Mouse (Mus musculus): ENCODE data around the gene Kif27.

The Kif27 gene

DNA sequence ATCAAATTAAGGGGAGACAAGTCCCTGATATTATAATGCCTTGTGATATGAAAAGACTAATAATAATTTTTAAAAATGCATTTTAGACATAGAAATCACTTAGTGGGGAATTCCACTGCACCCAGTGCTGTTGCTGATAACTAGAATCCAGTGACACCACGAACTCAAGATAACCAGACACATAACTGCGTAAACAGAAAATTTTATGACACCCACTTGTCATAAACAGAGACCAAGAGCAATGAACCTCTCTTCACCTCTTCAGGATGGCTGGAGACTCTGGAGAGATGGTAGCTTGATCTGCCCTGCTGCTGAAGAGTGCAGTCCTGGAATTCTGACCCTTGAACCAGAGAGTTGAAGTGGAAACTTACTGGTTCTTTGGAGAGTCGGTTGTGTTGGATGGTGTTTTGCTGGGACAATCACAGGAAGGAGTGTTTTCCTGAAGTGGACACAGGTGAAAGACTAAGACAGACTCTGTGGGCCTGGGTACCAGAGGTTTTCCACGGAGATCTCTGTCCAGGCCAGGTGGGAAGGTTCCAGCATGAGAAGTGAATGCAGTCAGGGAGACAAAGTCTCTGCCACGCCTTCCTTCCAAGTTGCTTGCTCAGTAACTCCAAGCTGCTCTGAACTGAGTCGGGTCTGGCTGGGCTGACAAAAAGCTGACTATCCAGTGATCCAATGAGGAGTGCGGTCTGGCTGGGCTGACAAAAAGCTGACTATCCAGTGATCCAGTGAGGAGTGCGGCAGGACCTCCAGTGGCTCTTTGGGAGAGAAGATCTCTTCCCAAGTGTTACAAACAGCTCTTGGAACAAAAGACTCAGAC, 5.6 kb upstream of the Kif27 start:
- DNase-seq, result no peak

DNA sequence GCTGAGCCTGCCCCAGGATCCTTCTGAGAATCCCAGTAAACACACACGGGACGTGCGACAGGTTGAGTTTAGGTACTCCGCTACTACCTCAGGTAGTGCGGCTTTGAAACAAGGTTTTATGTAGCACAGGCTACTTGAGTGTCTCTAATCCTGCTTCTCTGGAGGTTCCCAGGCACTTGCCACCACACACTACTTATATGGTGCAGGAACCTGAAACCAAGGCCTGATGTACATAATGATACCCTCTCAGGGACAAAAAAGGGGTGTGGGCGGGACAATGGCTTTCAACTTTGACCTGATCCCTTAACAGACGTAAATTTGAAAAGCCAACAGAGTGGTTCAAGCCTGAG, 357 bp upstream of the Kif27 start:
- no peak for DNase-seq

DNA sequence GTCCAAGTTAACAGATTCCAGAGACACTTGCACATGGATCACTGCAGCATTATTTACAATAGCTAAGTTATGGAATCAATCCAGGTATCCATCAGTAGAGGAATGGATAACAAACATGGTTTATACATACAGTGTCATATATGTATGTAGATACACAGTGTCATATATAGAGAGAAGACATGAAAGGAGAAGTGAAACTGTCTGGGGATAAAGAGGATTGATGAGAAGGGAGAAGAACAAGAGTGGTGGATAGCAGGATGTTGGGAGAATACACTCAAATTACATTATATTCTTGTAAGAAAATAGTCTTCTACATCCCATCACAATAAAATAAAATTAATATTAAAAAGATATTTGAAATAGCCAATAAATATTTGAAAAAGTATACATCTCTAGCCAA, 5.9 kb downstream of the Kif27 start:
- no peak for DNase-seq

DNA sequence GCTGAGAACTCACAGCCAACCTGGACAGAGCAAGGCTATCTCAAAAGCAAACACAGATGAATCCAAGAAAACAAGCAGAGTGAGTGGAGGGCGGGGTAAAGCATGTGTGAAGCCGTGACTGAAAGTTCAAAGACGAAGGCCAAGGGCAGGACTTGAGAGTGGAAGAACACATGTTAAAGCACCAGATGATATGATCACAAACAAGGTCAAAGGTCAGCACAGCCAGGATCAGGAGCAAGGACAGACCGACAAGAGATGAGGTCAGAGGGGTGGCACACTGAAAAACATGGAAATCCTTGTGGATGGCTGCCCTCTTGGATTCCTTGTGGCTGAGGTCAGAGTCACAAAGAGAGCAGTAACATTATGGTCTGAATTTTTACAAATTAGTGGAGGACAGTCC, 8.3 kb downstream of the Kif27 start:
- no peak for DNase-seq

DNA sequence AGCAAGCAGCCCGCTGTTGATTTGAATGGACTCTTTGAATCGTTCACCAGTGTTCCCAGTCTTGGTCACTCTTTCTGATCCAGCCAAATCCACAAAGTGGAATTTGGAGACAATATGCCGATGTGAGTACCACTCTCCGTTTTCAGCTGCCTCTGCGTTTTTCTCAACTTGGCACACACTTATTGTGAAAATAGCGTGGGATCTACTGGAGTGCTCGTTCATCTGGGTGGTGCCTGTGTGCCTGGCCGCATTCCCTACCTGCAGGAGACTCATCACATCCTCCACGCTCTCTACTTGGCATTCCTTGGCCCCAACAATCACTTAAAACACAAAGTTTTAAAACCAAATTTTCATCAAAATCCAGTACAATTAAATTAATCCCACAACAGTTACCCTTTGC, 14.4 kb downstream of the Kif27 start:
- no peak for DNase-seq

DNA sequence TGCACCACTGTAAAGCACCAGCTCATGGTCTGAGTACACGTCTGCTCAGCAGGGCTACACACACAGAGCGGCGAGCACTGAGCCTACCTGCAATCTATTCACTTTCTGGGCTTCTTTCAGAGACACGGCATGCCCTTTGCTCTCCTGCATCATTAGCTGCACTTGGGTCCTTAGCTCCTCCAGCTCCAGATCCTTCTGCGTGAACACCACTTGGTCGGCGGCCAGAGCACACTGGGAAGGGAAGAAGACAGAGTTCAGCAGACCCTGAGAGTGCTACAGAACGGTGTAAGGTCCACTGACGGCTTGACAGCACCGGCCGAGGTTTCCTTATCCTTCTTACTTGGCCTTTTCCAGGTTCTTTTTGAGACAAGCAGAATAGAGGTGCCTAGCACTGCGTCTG, 21.5 kb downstream of the Kif27 start:
- no peak for DNase-seq

DNA sequence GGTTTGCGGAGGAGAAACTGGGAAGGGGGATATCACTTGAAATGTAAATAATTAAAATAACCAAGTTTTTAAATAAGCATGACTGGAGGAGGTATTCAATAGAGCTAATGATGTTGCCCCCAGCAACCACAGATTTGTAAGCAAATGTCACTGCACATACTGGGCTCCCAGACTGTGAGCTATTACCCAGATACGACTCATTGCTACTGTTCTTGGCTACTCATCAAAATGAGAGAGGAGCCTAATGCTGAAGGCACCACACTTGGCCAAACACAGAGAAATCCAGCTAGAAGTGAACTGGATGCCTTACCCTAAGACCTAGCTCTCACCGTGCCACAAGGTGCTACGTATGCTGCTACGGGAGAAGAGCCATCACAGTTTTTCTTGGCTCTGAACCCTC, 24.8 kb downstream of the Kif27 start:
- DNase-seq, result no peak

DNA sequence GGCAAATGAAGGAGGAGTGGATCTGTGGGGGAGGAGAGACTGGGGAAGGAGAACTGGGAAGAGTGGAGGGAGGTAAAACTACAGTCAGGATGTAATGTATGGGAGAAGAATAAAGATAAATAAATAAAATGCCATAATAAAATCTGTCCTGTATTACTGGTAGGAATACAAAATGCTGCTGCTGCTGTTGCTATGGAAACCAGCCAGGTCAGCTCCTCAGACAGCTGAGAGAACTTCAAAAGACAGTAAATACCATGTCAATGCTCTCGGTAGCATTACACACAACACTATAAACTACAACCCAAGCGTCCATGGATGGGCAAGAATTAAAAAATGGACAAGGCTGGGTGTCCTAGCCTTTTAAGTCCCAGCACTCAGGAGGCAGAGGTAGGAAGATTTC, 41.2 kb downstream of the Kif27 start:
- DNase-seq, result no peak

DNA sequence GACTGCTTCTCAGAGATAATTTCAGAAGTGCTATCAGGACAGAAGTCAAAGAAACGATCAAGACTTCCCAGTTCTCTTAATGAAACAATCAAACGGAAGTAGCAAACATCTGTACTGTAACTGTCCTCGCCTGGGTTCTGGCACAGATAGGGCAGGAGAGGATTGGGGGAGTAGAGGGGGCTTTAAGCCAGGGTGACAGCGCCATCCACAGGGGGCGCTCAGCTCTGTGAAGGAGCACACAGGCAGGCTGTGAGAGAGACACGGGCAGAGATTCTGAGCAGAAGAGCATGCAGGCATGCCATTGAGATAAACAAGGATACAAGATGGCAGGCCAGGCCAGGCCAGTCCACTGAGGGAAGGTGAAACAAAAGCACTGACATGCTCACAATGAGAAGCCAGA, 43.9 kb downstream of the Kif27 start:
- DNase-seq, result no peak

DNA sequence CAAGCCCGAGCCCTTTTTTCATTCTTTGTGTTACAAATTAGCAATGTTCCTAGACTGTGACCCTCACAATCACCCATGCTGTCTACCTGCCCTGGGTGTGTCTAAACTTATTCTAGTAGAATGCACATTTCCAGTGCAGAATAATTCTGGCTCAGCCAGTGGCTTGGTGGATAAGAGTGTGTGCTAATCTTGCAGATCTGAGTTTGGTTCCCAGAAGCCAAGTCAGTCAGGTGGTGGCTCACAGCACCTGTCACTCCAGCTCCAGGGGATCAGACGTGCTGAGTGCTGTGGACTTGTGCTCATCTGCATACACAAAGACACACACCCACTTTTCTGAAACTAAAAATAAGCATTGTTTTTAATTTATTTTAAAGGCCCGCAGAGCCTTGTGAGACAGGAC, 45.2 kb downstream of the Kif27 start:
- DNase-seq, result no peak

DNA sequence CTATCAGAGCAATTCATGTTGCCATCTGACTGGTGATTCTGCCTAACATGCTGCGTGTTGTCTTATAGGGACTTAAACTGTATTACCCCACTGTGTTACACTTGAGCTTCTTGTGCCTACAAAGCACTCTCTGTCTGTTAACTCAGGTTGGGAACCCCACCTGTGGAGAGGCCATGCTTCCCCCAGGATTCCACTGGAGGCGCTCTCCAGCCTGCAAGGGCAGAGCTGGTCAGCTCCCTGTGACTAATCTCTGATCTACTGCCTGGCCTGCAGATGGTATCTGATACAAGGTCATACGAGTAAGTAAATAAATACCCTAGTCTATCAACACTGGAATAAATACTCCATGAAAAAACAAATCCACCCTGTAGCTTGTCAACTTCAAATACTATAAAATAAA, 47.6 kb downstream of the Kif27 start:
- no peak for DNase-seq

DNA sequence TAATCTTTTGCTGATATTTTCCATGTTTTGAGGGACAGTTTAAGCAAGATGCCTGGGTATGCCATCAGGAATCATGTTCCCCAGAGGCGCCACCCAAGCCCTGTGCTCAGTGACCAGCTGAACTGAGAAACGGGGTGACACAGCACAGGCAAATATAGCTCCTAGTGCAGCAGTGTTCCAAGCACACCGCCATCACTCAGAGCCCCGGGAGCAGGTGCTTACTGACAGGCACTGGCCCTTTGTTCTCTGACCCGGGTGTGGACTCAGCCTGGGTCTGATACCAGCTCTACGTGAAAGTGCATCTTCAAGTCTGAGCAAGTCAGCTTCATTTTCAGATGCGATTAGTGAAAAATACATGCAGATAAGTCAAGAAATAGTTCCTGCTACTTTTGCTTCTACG, 49.4 kb downstream of the Kif27 start:
- no peak for DNase-seq

DNA sequence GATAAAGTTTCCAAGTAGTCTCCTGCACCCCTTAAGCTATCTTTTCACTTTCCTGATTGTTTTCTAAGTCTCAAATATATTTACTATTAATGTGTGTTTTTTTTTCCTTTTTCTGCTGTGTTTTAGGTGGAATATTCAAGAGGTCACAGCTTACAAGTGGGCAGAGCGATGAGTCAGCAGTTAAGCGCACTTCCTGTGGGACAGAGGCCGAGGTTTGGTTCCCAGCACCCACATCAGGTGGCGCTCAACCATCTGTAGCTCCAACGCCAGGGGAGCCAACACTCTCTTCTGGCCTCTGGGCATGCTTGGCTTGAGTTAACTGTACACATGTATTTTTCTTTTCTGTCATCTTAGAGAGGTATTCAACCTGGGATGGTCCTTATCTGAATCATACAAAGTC, 51.5 kb downstream of the Kif27 start:
- DNase-seq, result no peak

DNA sequence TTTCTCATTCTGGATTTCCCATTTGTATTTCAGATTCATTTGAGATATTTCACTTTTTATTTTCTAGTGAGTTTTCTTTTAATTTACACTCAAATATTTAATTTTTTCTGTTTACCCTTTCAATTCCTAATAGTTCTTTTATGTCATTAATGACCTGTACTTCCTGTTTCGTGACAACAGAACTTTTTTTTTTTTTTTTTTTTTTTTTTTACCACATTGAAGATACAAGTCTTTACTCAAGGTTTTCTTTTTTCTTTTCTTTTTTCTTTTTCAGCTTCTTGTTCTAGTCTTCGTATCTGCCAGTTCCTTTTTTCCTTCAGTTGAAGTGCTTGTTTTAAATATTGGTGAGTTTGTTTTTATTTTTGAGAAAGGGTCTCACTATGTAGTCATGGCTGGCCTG, 53.7 kb downstream of the Kif27 start:
- no peak for DNase-seq

DNA sequence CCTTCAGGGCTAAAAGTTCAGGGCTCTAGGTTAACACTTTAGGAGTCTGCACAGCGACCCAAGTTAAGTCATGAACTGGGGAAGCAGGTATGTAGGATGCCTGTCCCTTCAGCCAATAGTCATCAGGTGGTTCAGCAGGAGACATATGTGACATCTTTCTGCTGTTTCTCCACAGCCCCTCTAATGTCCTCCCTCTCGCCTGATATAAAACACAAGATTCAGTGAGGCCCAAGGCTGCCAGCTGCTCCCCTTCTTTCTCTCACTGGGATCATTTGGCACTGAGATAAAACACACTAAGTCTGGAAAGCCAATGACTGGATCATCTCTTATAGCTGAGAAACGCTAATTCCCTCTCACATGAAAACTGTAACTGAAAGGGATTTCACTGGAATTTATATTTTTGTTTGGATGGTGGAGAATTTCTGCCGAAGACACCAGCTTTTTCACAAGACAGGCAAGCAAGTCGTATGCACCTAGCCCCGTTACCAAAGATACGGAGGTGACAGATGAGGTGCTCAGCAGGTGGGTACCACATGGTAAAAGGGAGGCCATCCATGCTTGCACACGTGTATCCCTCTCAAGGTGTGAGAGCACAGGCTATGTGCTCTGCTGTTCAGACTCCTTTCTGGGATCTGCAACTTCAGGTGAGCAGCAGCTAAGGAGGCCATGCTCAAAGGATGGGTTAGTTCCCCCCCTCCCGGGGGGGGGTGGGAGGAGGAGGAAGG, 56.3 kb downstream of the Kif27 start:
- peak; percentile 46 for DNase-seq

DNA sequence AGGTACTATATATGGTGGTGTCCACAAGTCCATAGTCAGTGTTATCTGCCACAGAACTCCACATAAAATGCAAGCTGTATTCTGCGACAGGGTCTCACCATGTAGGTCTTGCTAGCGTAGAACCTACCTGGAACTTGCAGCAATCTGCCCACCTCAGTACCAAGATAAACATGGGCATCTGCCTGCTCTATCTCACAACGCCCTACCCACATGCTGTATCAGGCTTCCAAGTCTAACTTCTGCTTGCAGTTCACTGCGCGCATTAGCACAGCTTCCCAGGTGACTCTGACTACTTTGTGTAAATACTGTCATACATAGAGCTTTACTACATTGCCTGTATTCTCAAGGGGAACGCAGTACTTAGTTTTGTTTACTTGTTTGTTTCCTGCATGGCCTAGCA, 57.0 kb downstream of the Kif27 start:
- DNase-seq, result no peak

DNA sequence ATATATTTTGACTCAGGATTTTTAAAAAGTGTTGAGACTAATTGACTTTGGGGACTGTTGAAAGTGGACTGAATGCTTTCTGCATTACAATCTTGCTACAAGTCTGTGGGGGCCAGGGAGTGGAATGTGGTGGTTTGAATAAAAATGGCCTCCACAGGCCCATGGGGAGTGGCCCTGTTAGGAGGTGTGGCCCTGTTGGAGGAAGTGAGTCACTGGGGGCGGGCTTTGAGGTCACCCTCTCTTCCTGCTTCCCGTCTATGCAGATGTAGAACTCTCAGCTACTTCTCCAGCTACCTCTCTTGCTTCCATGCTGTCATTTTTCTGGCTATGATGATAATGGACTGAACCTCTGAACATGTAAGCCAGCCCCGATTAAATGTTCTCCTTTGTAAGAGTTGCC, 60.2 kb downstream of the Kif27 start:
- no peak for DNase-seq

DNA sequence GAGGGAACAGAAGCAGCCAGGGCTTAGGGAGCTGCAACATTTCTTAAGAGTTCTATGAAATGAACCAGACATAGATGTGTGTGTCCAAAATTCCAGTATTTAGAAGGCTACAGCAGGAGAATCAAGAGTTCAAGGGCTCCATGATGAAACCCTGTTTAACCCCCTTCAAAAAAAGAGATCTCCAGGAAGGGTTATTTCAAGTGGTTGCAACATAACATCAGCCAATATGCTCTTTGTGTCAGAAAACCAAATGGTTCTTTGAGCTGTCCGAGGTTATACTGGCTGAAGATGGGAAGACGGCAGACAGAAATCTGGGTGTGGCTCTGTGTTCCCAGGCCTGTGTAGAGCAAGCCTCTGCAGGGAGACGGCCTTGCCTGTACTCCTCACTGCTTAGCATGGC, 63.3 kb downstream of the Kif27 start:
- DNase-seq, result no peak

DNA sequence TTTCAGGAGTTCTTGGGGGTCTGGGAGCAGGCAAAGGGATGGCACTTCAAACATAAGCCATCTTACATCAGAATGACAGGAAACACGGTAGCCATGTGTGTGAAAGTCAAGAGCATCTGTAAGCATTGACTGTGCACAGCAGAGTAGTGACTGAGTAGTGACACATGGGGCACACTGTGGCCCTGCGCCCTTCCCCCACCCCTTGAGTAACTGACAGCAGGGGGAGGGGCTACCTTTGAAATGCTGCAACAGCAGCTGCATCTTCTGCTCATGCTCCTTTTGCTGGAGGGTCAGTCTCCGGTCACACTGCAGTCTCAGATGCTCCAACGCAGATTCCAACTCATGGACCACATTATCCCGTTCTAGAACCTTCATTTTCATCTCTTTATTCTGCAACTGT, 66.1 kb downstream of the Kif27 start:
- no peak for DNase-seq

DNA sequence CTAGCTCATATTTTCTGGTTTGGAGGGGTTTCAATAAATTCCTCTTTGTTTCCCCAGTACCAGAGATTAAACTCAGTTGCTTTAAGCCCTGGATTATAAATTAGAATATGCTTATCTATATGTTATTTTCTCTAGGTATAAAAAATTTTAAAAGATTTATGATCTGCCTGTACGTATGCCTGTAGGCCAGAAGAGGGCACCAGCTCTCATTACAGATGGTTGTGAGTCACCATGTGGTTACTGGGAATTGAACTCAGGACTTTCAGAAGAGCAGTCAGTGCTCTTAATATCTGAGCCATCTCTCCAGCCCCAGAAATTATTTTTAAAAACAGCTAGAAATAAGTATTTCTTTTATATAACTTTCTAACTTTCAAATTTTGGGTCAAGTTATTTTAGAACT, 69.6 kb downstream of the Kif27 start:
- no peak for DNase-seq

DNA sequence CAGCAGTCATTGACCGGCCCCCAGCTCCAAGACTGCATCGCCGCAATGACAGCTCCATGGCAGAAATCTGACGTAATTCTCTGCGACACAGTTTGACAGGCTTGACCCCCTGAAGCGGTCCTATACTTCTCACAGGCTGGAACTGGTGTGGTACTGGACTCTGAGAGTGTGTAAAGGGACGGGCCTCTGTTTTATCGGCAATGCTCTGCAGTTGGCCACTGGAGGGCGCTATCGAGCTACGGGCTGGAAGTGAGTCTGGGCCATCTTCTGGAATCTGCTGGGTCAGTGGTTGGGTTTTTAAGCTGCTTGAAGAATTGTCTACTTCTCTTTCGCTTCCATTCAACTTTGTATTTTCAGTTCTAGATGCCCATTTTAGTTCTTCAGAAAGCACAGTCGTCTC, 71.1 kb downstream of the Kif27 start:
- peak; percentile 41 for DNase-seq

DNA sequence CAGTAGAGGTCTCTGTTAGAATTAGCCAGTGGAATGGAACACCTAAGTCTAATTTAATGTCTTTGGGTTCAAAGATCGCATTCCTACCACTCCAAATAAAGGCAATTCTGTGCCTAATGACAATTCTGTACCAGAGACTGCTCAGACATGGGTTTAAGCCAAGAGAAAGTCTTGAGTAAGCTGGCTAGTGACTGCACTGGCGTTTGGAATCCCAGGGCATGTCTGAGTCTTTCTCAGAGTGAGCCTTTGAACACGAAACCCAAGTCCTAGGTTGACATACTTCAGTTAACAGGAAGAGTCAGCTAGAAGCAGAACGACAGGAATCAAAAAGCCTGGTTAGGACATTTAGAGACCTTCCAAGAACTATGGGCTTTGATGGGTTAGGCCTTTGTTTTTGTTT, 75.5 kb downstream of the Kif27 start:
- DNase-seq, result no peak

DNA sequence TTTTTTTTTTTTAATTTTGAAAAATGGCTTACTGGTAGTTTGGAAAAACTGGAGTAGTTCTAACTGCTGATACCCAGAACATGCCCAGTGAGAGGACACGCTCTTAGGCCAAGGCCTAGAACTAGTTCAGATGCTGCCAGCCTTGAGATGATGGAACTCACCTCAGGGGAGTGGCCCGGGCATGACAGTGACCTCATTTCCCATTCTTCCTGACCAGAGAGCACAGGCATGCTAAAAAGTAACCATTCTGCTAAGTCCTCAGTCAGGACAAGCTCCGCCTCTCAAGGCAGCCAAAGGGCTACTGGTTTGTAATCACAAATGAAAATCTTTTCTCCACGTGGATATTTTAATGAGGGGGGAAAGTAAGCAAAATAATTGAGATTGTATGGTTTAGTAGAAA, 77.0 kb downstream of the Kif27 start:
- DNase-seq, result no peak

DNA sequence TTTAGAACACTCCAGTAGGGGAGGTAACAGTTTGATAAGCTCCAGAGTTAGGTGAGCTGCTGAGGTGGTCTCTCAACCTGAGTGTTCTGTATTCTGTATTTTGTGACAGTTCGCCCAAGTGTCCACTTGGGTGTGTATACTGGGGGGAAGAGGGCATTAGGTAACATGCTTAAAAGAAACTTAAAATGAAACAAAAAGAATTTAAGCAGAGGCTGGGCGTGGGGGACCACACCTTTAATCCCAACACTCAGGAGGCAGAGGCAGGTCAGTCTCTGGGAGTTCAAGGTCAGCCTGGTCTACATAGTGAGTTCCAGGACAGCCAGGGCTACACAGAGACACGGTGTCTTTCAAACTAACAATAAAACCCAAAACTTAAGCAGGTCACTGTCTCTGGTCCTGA, 78.4 kb downstream of the Kif27 start:
- no peak for DNase-seq

DNA sequence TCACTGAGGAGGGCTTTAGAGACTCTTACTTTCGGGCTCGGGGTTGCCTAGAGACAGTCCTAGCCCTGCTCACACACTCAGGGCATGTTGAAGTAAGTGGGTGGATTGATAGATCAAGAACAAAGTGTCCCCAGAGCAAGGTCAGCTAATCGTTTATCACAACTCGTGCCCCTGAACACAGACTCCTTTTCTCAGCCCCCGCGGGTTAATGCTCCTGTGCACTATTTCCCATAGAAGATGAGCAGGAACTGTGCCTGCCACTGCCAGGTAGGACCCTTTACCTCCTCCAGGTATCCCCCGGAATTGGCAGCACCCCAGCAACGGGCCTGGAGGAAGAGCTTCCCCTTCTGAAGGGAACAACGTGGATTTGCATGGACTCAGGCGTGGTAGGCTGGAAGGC, 82.7 kb downstream of the Kif27 start:
- DNase-seq, result peak; percentile 20
